Mouse (Mus musculus): Measurements from ENCODE around the gene Fblim1. TPM values are rescaled to one million over a fixed set of nuclear protein-coding genes. Genes with fewer than 3 reads are reported as not detected.

Fblim1 gene
- total and polyA plus RNA-seq, 3 experiments = 0.07 to 1.2 (median 0.17) TPM

GRCm38 (mm10) chr4:141601148-141601862 is 4.6 kb downstream of the Fblim1 start:
- no peak overlapping the region for H3K4me3 ChIP-seq (replicated peaks in 1 of 3; ENCODE audit: low read depth in 2 of 3, low read length in 2 of 3, poor library complexity in 1 of 3)
- peaks cover 3% of the 10 kb centered on the region for H3K9me3 ChIP-seq (replicated peaks; ENCODE audit: low read length)
- no peaks in the 10 kb centered on the region for H3K27me3 ChIP-seq (replicated peaks)
- H3K4me1 ChIP-seq (ENCODE audit: control insufficient read depth in 1 of 2, insufficient read depth in 2 of 2) = peaks cover 10 to 18% of the 10 kb centered on the region in 2 experiments
- no peak overlapping the region for H3K9ac ChIP-seq (ENCODE audit: insufficient read depth, low read depth)
- H3K36me3 ChIP-seq (replicated peaks in 1 of 2; ENCODE audit: control insufficient read depth in 1 of 2, insufficient read depth in 1 of 2, low read length in 1 of 2) = no peaks in the 10 kb centered on the region
- TF ChIP-seq CTCF (conservative IDR thresholded peaks at IDR 0.05 in 1 of 2, IDR thresholded peaks at IDR 0.05 in 1 of 2; ENCODE audit: low read depth in 2 of 2, low read length in 2 of 2) = peak in 1 of 2 experiments; percentile 16; a peak in 1 of 4 replicates
- no peak for TF ChIP-seq EP300 (IDR thresholded peaks at IDR 0.05; ENCODE audit: low read length)
- no peak for TF ChIP-seq MAZ (IDR thresholded peaks at IDR 0.05; ENCODE audit: low read depth, low read length)
- no peak for TF ChIP-seq GABPA (IDR thresholded peaks at IDR 0.05; ENCODE audit: insufficient replicate concordance, low read depth, low read length)
- 0 out of 2 replicates have a peak, but pooled peaks have one; percentile 45 for TF ChIP-seq ELF1 (IDR thresholded peaks at IDR 0.05; ENCODE audit: low read depth, low read length)
- TF ChIP-seq USF1 (IDR thresholded peaks at IDR 0.05; ENCODE audit: low read depth, low read length) = no peak
- no peak for TF ChIP-seq MAFK (IDR thresholded peaks at IDR 0.05; ENCODE audit: insufficient replicate concordance, low read length)
- TF ChIP-seq MEF2A (IDR thresholded peaks at IDR 0.05; ENCODE audit: borderline replicate concordance, low read depth, low read length) = no peak
- no peak for TF ChIP-seq RAD21 (IDR thresholded peaks at IDR 0.05; ENCODE audit: low read depth, low read length)
- no peak for TF ChIP-seq SMC3 (IDR thresholded peaks at IDR 0.05; ENCODE audit: low read depth, low read length)
- no peak for TF ChIP-seq JUN (IDR thresholded peaks at IDR 0.05; ENCODE audit: insufficient read depth, low read depth, low read length)
- no peak for DNase-seq (ENCODE audit: extremely low read depth)
- no peaks in the 10 kb centered on the region for H3K79me2 ChIP-seq (replicated peaks; ENCODE audit: control insufficient read depth, extremely low read depth, insufficient read depth, poor library complexity, severe bottlenecking)
- dilution Hi-C loops (cut with MboI; ENCODE audit: extremely low pct_ligation_motif_present, extremely low pct_unique_long_range_greater_than_20kb, low sequenced_read_pairs) (no loop called here), in situ Hi-C loops (cut with MboI; ENCODE audit: low pct_ligation_motif_present, low pct_unique_long_range_greater_than_20kb, low sequenced_read_pairs) (no loop called here)
- no peak overlapping the region for H3K27ac ChIP-seq (ENCODE audit: insufficient read depth, low read depth)
- no peak overlapping the region for H3K4me2 ChIP-seq (ENCODE audit: insufficient read depth, low read depth, poor library complexity, severe bottlenecking)

- no peak overlapping the region for H3K9ac ChIP-seq (ENCODE audit: insufficient read depth, low read depth)
- DNase-seq (ENCODE audit: extremely low read depth) = no peak
- TF ChIP-seq MAX (IDR thresholded peaks at IDR 0.05; ENCODE audit: low read length) (no peak), JUND (conservative IDR thresholded peaks at IDR 0.05; ENCODE audit: low read depth, low read length) (no peak), POLR2A (IDR thresholded peaks at IDR 0.05; ENCODE audit: low read depth, low read length) (no peak), ETS1 (conservative IDR thresholded peaks at IDR 0.05; ENCODE audit: low read depth, low read length) (no peak), USF1 (IDR thresholded peaks at IDR 0.05; ENCODE audit: low read depth, low read length) (no peak), MXI1 (IDR thresholded peaks at IDR 0.05; ENCODE audit: low read depth, low read length) (no peak), CTCF (conservative IDR thresholded peaks at IDR 0.05 in 1 of 2, IDR thresholded peaks at IDR 0.05 in 1 of 2; ENCODE audit: low read depth in 2 of 2, low read length in 2 of 2) (no peak), USF2 (conservative IDR thresholded peaks at IDR 0.05; ENCODE audit: low read depth, low read length) (no peak), PAX5 (IDR thresholded peaks at IDR 0.05; ENCODE audit: low read length) (no peak), KAT2A (IDR thresholded peaks at IDR 0.05; ENCODE audit: insufficient replicate concordance, low read length) (no peak), TCF12 (IDR thresholded peaks at IDR 0.05; ENCODE audit: low read depth, low read length) (no peak), ZC3H11A (IDR thresholded peaks at IDR 0.05; ENCODE audit: low read depth, low read length) (no peak), JUN (IDR thresholded peaks at IDR 0.05; ENCODE audit: insufficient read depth, low read depth, low read length) (no peak), EP300 (IDR thresholded peaks at IDR 0.05; ENCODE audit: low read length) (no peak)
- dilution Hi-C loops (cut with MboI; ENCODE audit: extremely low pct_ligation_motif_present, extremely low pct_unique_long_range_greater_than_20kb, low sequenced_read_pairs) = no loop called here
- H3K36me3 ChIP-seq (replicated peaks in 1 of 2; ENCODE audit: control insufficient read depth in 1 of 2, insufficient read depth in 1 of 2, low read length in 1 of 2) = no peaks in the 10 kb centered on the region
- H3K9me3 ChIP-seq (replicated peaks; ENCODE audit: low read length) = no peaks in the 10 kb centered on the region
- H3K79me2 ChIP-seq (replicated peaks; ENCODE audit: control insufficient read depth, extremely low read depth, insufficient read depth, poor library complexity, severe bottlenecking) = no peaks in the 10 kb centered on the region
- no peak overlapping the region for H3K4me3 ChIP-seq (replicated peaks in 1 of 3; ENCODE audit: low read depth in 2 of 3, low read length in 2 of 3, poor library complexity in 1 of 3)
- in situ Hi-C loops (cut with MboI; ENCODE audit: low pct_ligation_motif_present, low pct_unique_long_range_greater_than_20kb, low sequenced_read_pairs) = no loop called here
- peaks cover 7 to 14% of the 10 kb centered on the region in 2 experiments for H3K4me1 ChIP-seq (ENCODE audit: control insufficient read depth in 1 of 2, insufficient read depth in 2 of 2)
- H3K27me3 ChIP-seq (replicated peaks) = no peaks in the 10 kb centered on the region
- H3K4me2 ChIP-seq (ENCODE audit: insufficient read depth, low read depth, poor library complexity, severe bottlenecking) = no peak overlapping the region; the same call in 1 of the 2 replicates
- H3K27ac ChIP-seq (ENCODE audit: insufficient read depth, low read depth) = no peak overlapping the region
Measured at GRCm38 (mm10) chr4:141600364-141600763, 5.5 kb downstream of the Fblim1 start.
